Mouse (Mus musculus) adrenal gland, postnatal 10 days (tissue): ENCODE data around the gene Rgl3. TPM values are rescaled to one million over a fixed set of nuclear protein-coding genes. Genes with fewer than 3 reads are reported as not detected.

Experiments used
- DNase-seq: peaks from one replicate; pipeline ENCODE4 v3.0.0; 2021; ENCODE audit warnings: mixed read lengths
- total RNA-seq, 2 experiments: library from RNA; stranded (reverse); gene quantifications; 2 replicates each; pipeline ENCODE4 v1.2.3; 2021

The Rgl3 gene
- total RNA-seq, 2 experiments from 2014 or later = 16.2 to 23.0 TPM

- no peak for DNase-seq
Measured at GRCm38 (mm10) chr9:21983911-21984310, 5.3 kb downstream of the Rgl3 start.

GRCm38 (mm10) chr9:21978398-21979128, 10.7 kb downstream of the Rgl3 start:
- no peak for DNase-seq

GRCm38 (mm10) chr9:21977972-21978371, 11.3 kb downstream of the Rgl3 start:
- DNase-seq = peak; percentile 71

GRCm38 (mm10) chr9:21977331-21977730, 11.9 kb downstream of the Rgl3 start:
- no peak for DNase-seq

- DNase-seq = no peak
Measured at GRCm38 (mm10) chr9:21976626-21977175, 12.5 kb downstream of the Rgl3 start.

- DNase-seq = no peak
Measured at GRCm38 (mm10) chr9:21969304-21969703, 19.9 kb downstream of the Rgl3 start.

GRCm38 (mm10) chr9:21968883-21969282, 20.4 kb downstream of the Rgl3 start:
- no peak for DNase-seq

- DNase-seq = peak; percentile 72
Measured at GRCm38 (mm10) chr9:21963417-21963816, 25.8 kb downstream of the Rgl3 start, which contains the start of gene Epor. Epor (minus strand) TSS chr9:21963506.

- DNase-seq = peak; percentile 73
Measured at GRCm38 (mm10) chr9:21962416-21963059, 26.7 kb downstream of the Rgl3 start.

- DNase-seq = no peak
Measured at GRCm38 (mm10) chr9:21962010-21962409, 27.2 kb downstream of the Rgl3 start.

- peak; percentile 29 for DNase-seq
Measured at GRCm38 (mm10) chr9:21961366-21961980, 27.8 kb downstream of the Rgl3 start.

GRCm38 (mm10) chr9:21960558-21961208, 28.6 kb downstream of the Rgl3 start:
- peak; percentile 52 for DNase-seq

GRCm38 (mm10) chr9:21960135-21960534, 29.1 kb downstream of the Rgl3 start:
- no peak for DNase-seq

- DNase-seq = no peak
Measured at GRCm38 (mm10) chr9:21959244-21959643, 30.0 kb downstream of the Rgl3 start.

GRCm38 (mm10) chr9:21958372-21958771, 30.9 kb downstream of the Rgl3 start:
- peak; percentile 26 for DNase-seq

GRCm38 (mm10) chr9:21955570-21956281, 33.5 kb downstream of the Rgl3 start, which contains the start of gene Swsap1:
Swsap1 (plus strand) TSS chr9:21955755.
- peak; percentile 98 for DNase-seq

GRCm38 (mm10) chr9:21955225-21955569, 34.0 kb downstream of the Rgl3 start:
- DNase-seq = no peak

- DNase-seq = no peak
Measured at GRCm38 (mm10) chr9:21954635-21955034, 34.6 kb downstream of the Rgl3 start.

GRCm38 (mm10) chr9:21953600-21953999, 35.6 kb downstream of the Rgl3 start:
- DNase-seq = no peak

- DNase-seq = no peak
Measured at GRCm38 (mm10) chr9:21951977-21952376, 37.3 kb downstream of the Rgl3 start.

- DNase-seq = peak; percentile 89
Measured at GRCm38 (mm10) chr9:21950322-21950721, 38.9 kb downstream of the Rgl3 start.

GRCm38 (mm10) chr9:21948790-21949189, 40.5 kb downstream of the Rgl3 start:
- DNase-seq = no peak
